Mouse (Mus musculus): ENCODE measurements around the gene Hes5. TPM values are rescaled to one million over a fixed set of nuclear protein-coding genes. Genes with fewer than 3 reads are reported as not detected.

The Hes5 gene
- polyA plus RNA-seq, 1 experiment from 2014 or later = 123 TPM

DNA sequence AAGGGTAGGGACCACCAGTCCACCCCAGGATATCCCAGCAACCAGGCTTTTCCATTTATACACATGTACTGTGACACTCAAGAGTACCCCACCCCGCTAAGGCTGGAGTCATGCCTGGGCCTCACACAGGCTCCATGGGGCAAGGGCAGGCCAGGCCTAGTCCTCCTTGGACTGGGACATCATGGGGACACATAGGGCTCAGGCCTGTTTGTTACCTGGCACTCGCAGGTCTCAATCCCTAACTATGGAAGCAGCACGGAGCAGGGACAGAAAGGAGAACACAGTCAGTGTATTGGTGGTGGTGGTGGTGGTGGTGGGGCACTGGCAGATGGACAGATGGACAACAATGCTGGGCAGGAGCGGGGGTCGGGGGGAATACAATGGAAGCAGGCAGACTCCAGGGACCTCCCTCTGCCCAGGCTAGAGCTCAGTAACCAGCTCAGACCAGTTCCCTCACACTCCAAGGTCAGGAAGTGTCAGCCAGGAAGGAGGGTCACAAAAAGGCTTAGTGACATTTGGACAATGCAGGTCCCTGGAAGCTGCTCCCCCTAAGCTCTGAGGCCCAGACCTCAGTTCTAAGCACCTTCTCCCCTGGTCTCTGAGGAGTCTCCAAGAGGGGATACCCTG is 24.5 kb downstream of the Hes5 start:
- no peak overlapping the region for H3K4me3 ChIP-seq (replicated peaks; ENCODE audit: low read depth, low read length)
- H3K9me3 ChIP-seq (ENCODE audit: control insufficient read depth, low read length) = no peaks in the 10 kb centered on the region
- H3K27me3 ChIP-seq (ENCODE audit: control insufficient read depth, insufficient read depth, low read length) = peaks cover 10% of the 10 kb centered on the region
- no peak overlapping the region for H3K27ac ChIP-seq (replicated peaks; ENCODE audit: low read depth, low read length)
- H3K36me3 ChIP-seq (ENCODE audit: control insufficient read depth, insufficient read depth, low read length) = peaks cover 15% of the 10 kb centered on the region
- 59% methylated on average over 5 of the region's 5 CpGs for WGBS
- ATAC-seq (ENCODE audit: low FRiP score, low TSS enrichment) (no peak), DNase-seq (no peak)
- no peak overlapping the region for H3K4me2 ChIP-seq (ENCODE audit: low read length)
- no peak overlapping the region for H3K9ac ChIP-seq (replicated peaks; ENCODE audit: low read length)
- H3K4me1 ChIP-seq (ENCODE audit: control insufficient read depth, insufficient read depth, low read length) = peaks cover 8% of the 10 kb centered on the region

GRCm38 (mm10) chr4:154986096-154986495 is 25.4 kb downstream of the Hes5 start:
- ATAC-seq (ENCODE audit: low FRiP score, low TSS enrichment) = no peak
- peaks cover 10% of the 10 kb centered on the region for H3K27me3 ChIP-seq (ENCODE audit: control insufficient read depth, insufficient read depth, low read length)
- H3K4me2 ChIP-seq (ENCODE audit: low read length) = no peak overlapping the region
- no peak overlapping the region for H3K27ac ChIP-seq (replicated peaks; ENCODE audit: low read depth, low read length)
- peaks cover 7% of the 10 kb centered on the region for H3K36me3 ChIP-seq (ENCODE audit: control insufficient read depth, insufficient read depth, low read length)
- 16% methylated on average over 17 of the region's 17 CpGs for WGBS
- H3K9ac ChIP-seq (replicated peaks; ENCODE audit: low read length) = no peak overlapping the region; the same call in 1 of the 2 replicates
- DNase-seq = peak; percentile 80
- H3K4me3 ChIP-seq (replicated peaks; ENCODE audit: low read depth, low read length) = no peak overlapping the region
- no peaks in the 10 kb centered on the region for H3K9me3 ChIP-seq (ENCODE audit: control insufficient read depth, low read length)
- H3K4me1 ChIP-seq (ENCODE audit: control insufficient read depth, insufficient read depth, low read length) = peaks cover 8% of the 10 kb centered on the region

GRCm38 (mm10) chr4:154986750-154987149 is 26.0 kb downstream of the Hes5 start:
- Histone ChIP-seq H3K4me1 (ENCODE audit: control insufficient read depth, insufficient read depth, low read length) (peaks cover 8% of the 10 kb centered on the region), H3K9me3 (ENCODE audit: control insufficient read depth, low read length) (no peaks in the 10 kb centered on the region), H3K9ac (replicated peaks; ENCODE audit: low read length) (no peak overlapping the region), H3K27ac (replicated peaks; ENCODE audit: low read depth, low read length) (no peak overlapping the region), H3K4me3 (replicated peaks; ENCODE audit: low read depth, low read length) (no peak overlapping the region), H3K36me3 (ENCODE audit: control insufficient read depth, insufficient read depth, low read length) (peaks cover 3% of the 10 kb centered on the region; the same call in 1 of the 2 replicates), H3K4me2 (ENCODE audit: low read length) (no peak overlapping the region), H3K27me3 (ENCODE audit: control insufficient read depth, insufficient read depth, low read length) (peaks cover 10% of the 10 kb centered on the region)
- no peak for DNase-seq
- ATAC-seq (ENCODE audit: low FRiP score, low TSS enrichment) = no peak
- WGBS = 63% methylated on average over 15 of the region's 15 CpGs

- WGBS = 73% methylated on average over 4 of the region's 4 CpGs
Observed at GRCm38 (mm10) chr4:154994876-154995275, 34.2 kb downstream of the Hes5 start.

DNA sequence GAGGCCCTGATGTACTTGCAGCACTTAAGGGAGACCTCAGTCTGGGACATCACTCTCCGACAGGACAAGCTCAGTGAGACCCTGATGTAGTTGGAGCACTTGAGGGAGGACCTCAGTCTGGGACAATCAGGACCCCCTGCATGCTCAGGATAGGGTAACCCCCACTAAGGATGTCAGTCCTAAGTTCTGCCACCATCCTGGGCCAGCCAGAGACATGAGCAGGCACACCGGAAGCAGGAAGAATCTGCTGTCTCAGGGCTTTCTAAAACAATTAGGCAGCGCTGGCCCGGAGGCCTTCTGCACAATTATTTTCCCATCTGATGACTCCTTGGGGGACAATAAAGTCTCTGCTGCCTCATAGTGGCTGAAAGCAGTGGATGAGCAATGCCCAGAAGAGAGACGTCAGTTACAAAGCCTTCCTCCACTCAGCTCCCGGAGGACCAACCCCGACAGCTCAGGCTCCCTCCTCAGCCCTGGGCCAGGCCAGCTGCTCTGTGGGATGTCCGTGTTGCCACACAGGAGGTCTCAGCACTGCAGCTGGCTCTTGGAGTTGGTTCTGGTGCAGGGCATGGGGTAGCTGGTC is 35.9 kb downstream of the Hes5 start:
- H3K9ac ChIP-seq (replicated peaks; ENCODE audit: low read length) = no peak overlapping the region
- H3K4me2 ChIP-seq (ENCODE audit: low read length) = no peak overlapping the region
- H3K4me3 ChIP-seq (replicated peaks; ENCODE audit: low read depth, low read length) = no peak overlapping the region
- H3K9me3 ChIP-seq (ENCODE audit: control insufficient read depth, low read length) = no peaks in the 10 kb centered on the region
- 0 out of 2 replicates have a peak overlapping the region, but pooled peaks have one; percentile 20 for H3K27ac ChIP-seq (replicated peaks; ENCODE audit: low read depth, low read length)
- no peaks in the 10 kb centered on the region for H3K36me3 ChIP-seq (ENCODE audit: control insufficient read depth, insufficient read depth, low read length)
- DNase-seq (peak; percentile 48), ATAC-seq (ENCODE audit: low FRiP score, low TSS enrichment) (no peak)
- no peaks in the 10 kb centered on the region for H3K27me3 ChIP-seq (ENCODE audit: control insufficient read depth, insufficient read depth, low read length)
- WGBS = 27% methylated on average over 8 of the region's 8 CpGs
- peaks cover 9% of the 10 kb centered on the region for H3K4me1 ChIP-seq (ENCODE audit: control insufficient read depth, insufficient read depth, low read length)

More at GRCm38 (mm10) chr4:154994876-154995275, 34.2 kb downstream of the Hes5 start:
- H3K36me3 ChIP-seq (ENCODE audit: control insufficient read depth, insufficient read depth, low read length) = no peaks in the 10 kb centered on the region
- H3K9me3 ChIP-seq (ENCODE audit: control insufficient read depth, low read length) = no peaks in the 10 kb centered on the region
- DNase-seq (no peak), ATAC-seq (ENCODE audit: low FRiP score, low TSS enrichment) (no peak)
- H3K4me2 ChIP-seq (ENCODE audit: low read length) = no peak overlapping the region
- no peaks in the 10 kb centered on the region for H3K27me3 ChIP-seq (ENCODE audit: control insufficient read depth, insufficient read depth, low read length)
- H3K4me1 ChIP-seq (ENCODE audit: control insufficient read depth, insufficient read depth, low read length) = peaks cover 9% of the 10 kb centered on the region
- H3K27ac ChIP-seq (replicated peaks; ENCODE audit: low read depth, low read length) = no peak overlapping the region
- H3K9ac ChIP-seq (replicated peaks; ENCODE audit: low read length) = no peak overlapping the region
- H3K4me3 ChIP-seq (replicated peaks; ENCODE audit: low read depth, low read length) = no peak overlapping the region

DNA sequence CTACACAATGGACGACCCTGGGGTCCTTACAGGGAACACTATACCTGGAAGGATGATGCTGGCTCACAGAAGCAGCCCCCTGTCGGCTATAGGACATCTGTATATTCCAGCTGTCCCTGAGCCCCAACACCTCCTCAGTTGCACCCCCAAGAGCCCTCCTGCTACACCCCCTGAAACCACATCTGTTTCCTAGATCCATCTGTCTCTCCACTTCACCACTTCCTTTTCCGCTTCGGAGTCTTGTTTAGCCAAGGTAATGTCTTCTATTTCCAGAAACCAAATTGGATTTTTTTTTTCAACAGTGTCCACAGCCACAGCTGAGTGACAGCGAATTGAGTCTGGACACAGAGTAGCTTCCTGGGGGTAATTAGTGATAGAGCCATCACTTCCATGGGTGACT is 38.7 kb downstream of the Hes5 start:
- no peak for DNase-seq
- Histone ChIP-seq H3K9ac (replicated peaks; ENCODE audit: low read length) (no peak overlapping the region), H3K27ac (replicated peaks; ENCODE audit: low read depth, low read length) (no peak overlapping the region), H3K9me3 (ENCODE audit: control insufficient read depth, low read length) (no peaks in the 10 kb centered on the region), H3K4me1 (ENCODE audit: control insufficient read depth, insufficient read depth, low read length) (peaks cover 9% of the 10 kb centered on the region), H3K4me3 (replicated peaks; ENCODE audit: low read depth, low read length) (no peak overlapping the region), H3K36me3 (ENCODE audit: control insufficient read depth, insufficient read depth, low read length) (no peaks in the 10 kb centered on the region), H3K27me3 (ENCODE audit: control insufficient read depth, insufficient read depth, low read length) (no peaks in the 10 kb centered on the region), H3K4me2 (ENCODE audit: low read length) (no peak overlapping the region)
- 85% methylated on average over 5 of the region's 5 CpGs for WGBS
- no peak for ATAC-seq (ENCODE audit: low FRiP score, low TSS enrichment)

- Histone ChIP-seq H3K4me3 (replicated peaks; ENCODE audit: low read depth, low read length) (no peak overlapping the region), H3K9me3 (ENCODE audit: control insufficient read depth, low read length) (no peaks in the 10 kb centered on the region), H3K4me2 (ENCODE audit: low read length) (no peak overlapping the region), H3K36me3 (ENCODE audit: control insufficient read depth, insufficient read depth, low read length) (no peaks in the 10 kb centered on the region), H3K27ac (replicated peaks; ENCODE audit: low read depth, low read length) (no peak overlapping the region), H3K27me3 (ENCODE audit: control insufficient read depth, insufficient read depth, low read length) (no peaks in the 10 kb centered on the region), H3K4me1 (ENCODE audit: control insufficient read depth, insufficient read depth, low read length) (no peaks in the 10 kb centered on the region), H3K9ac (replicated peaks; ENCODE audit: low read length) (no peak overlapping the region)
- DNase-seq (no peak), ATAC-seq (ENCODE audit: low FRiP score, low TSS enrichment) (no peak)
- 88% methylated on average over 3 of the region's 3 CpGs for WGBS
Observed at GRCm38 (mm10) chr4:155005278-155005677, 44.6 kb downstream of the Hes5 start.

DNA sequence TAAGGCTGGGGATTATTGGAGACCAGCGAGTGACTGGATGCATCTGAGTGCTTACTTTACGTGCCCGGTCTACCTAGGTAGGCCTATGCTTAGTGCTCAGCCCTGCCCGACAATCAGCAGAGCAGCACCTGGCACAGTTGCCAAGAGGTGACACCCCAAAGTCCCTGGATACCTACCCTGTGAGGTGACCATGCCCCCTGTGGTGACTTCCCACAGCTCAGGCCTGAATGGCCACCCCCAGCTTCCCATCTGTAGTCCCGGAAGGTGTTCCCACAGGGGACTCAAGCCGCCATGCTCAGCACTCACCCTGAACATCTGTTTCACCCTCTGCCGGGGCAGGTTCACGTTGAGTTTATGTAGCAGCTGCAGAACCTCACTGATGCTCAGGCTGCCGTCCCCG is 45.6 kb downstream of the Hes5 start:
- DNase-seq = no peak
- Histone ChIP-seq H3K27me3 (ENCODE audit: control insufficient read depth, insufficient read depth, low read length) (no peaks in the 10 kb centered on the region), H3K9ac (replicated peaks; ENCODE audit: low read length) (no peak overlapping the region), H3K36me3 (ENCODE audit: control insufficient read depth, insufficient read depth, low read length) (no peaks in the 10 kb centered on the region), H3K27ac (replicated peaks; ENCODE audit: low read depth, low read length) (no peak overlapping the region), H3K4me2 (ENCODE audit: low read length) (no peak overlapping the region), H3K4me3 (replicated peaks; ENCODE audit: low read depth, low read length) (no peak overlapping the region), H3K4me1 (ENCODE audit: control insufficient read depth, insufficient read depth, low read length) (no peaks in the 10 kb centered on the region), H3K9me3 (ENCODE audit: control insufficient read depth, low read length) (no peaks in the 10 kb centered on the region)
- no peak for ATAC-seq (ENCODE audit: low FRiP score, low TSS enrichment)
- WGBS = 66% methylated on average over 10 of the region's 10 CpGs

DNA sequence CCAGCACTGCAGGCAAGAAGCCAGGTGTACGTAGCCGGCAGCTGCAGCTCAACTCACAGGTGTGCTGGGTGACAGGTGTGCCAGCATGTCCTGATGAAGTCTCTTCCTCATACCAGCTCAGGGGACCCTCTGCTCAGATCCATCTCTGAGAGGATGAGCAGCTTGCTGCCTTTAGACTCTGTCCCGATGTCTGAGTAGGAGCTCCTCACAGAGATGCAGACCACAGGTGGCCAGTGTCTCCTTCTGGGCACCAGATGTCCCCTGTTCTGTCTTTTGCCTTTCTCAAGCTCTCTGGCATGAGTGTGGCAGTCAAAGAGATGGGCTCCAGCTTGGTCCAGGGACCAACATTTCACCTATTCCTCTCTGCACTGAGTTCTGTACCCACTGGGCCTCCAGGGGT is 46.9 kb downstream of the Hes5 start:
- H3K36me3 ChIP-seq (ENCODE audit: control insufficient read depth, insufficient read depth, low read length) = no peaks in the 10 kb centered on the region
- 89% methylated on average over 3 of the region's 3 CpGs for WGBS
- no peaks in the 10 kb centered on the region for H3K9me3 ChIP-seq (ENCODE audit: control insufficient read depth, low read length)
- no peak overlapping the region for H3K4me2 ChIP-seq (ENCODE audit: low read length)
- no peaks in the 10 kb centered on the region for H3K4me1 ChIP-seq (ENCODE audit: control insufficient read depth, insufficient read depth, low read length)
- no peak overlapping the region for H3K27ac ChIP-seq (replicated peaks; ENCODE audit: low read depth, low read length)
- ATAC-seq (ENCODE audit: low FRiP score, low TSS enrichment) (no peak), DNase-seq (no peak)
- no peak overlapping the region for H3K9ac ChIP-seq (replicated peaks; ENCODE audit: low read length)
- no peaks in the 10 kb centered on the region for H3K27me3 ChIP-seq (ENCODE audit: control insufficient read depth, insufficient read depth, low read length)
- no peak overlapping the region for H3K4me3 ChIP-seq (replicated peaks; ENCODE audit: low read depth, low read length)
